13 mouse cellular contexts compared by ENCODE assay signal in the genomic region with DNA sequence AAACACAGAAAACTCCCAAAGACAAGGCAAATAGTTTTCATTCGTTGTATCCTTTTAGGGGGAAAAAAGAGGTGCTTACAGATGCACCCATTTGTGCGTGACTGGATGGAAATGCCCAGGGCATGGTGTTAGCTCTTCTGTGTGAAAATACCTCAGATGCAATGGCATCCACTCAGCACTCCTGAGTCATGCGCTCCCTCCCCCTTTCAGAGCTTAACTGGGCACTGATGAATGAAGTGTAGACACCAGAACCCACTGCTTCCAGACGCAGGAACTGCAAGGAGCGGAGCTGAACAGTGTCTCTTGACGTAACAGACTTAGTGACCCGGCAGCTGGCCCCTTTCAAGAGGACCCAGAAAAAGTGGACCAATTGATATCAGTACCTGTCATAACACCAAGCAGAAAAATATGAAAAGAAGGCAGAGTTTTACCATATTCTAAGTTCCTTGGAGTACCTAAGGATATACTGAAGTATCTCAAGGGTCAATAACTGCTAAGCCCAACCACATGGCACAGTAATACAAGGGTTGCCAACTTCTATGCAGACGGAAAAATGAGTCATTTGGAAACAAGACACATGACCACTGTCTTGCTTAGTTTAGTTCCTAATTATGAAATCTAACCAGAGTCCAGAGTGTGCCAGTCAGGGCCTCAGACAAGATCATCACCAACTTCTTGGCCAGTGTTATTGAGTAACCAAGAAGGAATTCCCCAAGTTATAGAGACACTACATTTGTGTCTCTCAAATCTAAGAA. TPM values are rescaled to one million over a fixed set of nuclear protein-coding genes. Genes with fewer than 3 reads are reported as not detected.
A peak's percentile ranks its signal among the peaks of the same experiment; 100 is the strongest.
DNase-seq lines count a peak whose midpoint lies in the region; ATAC-seq and TF ChIP-seq lines count a peak whose summit lies in the region.
"Had no signal": no experiment of that assay in that cellular context is flagged by ENCODE, and none has a peak within 500 bp of the region (broad histone marks: within the 10 kb centered on the region; RNA-seq: fewer than 3 reads in every experiment).

No protein-coding gene starts in this region.

- no peaks in the 10 kb centered on the region for H3K9me3 ChIP-seq in liver, embryonic 11.5 days (ENCODE audit: control insufficient read depth, low read length)
- H3K9me3 ChIP-seq: forebrain, embryonic 12.5 days; liver, embryonic 13.5 days had no signal

- H3ac ChIP-seq in myocyte (ENCODE audit: control insufficient read depth, insufficient read length), result no peak overlapping the region

- H3K4me2 ChIP-seq in liver, embryonic 11.5 days, result no peak overlapping the region
- peak overlapping the region; percentile 51 for H3K4me2 ChIP-seq in myocyte (ENCODE audit: low read depth)
- H3K4me2 ChIP-seq: forebrain, embryonic 12.5 days; liver, embryonic 13.5 days had no signal

- H3K27ac ChIP-seq in liver, embryonic 11.5 days (ENCODE audit: low read depth, low read length), result no peak overlapping the region
- H3K27ac ChIP-seq: forebrain, embryonic 12.5 days; liver, embryonic 13.5 days had no signal

- no peak overlapping the region for H3K4me3 ChIP-seq in liver, embryonic 11.5 days (ENCODE audit: low read depth, low read length)
- H3K4me3 ChIP-seq in myocyte, result no peak overlapping the region
- H3K4me3 ChIP-seq: forebrain, embryonic 12.5 days; liver, embryonic 13.5 days had no signal

- no peak overlapping the region for H3K9ac ChIP-seq in liver, embryonic 11.5 days (ENCODE audit: low read depth, low read length)
- H3K9ac ChIP-seq: forebrain, embryonic 12.5 days; liver, embryonic 13.5 days had no signal

- DNase-seq in liver, embryonic 11.5 days (ENCODE audit: low spot score), result peak; percentile 26
- DNase-seq in liver (no peak), NIH3T3 (ENCODE audit: low read depth) (peak; percentile 72)
- DNase-seq in gastrocnemius, adult 18-20 months (ENCODE audit: low spot score), result no peak
- DNase-seq in embryo, embryonic 10.5 days (ENCODE audit: low spot score), result no peak
- DNase-seq: cerebellum, adult 11-12 months; gastrocnemius, postnatal 10 days; kidney, postnatal 36 days; liver, embryonic 13.5 days had no signal

- H3K4me1 ChIP-seq in liver, embryonic 11.5 days (replicated peaks; ENCODE audit: control insufficient read depth, insufficient read depth, low read length), result peaks cover 5% of the 10 kb centered on the region; the same call in 1 of the 2 replicates

- no peak for TF ChIP-seq POLR2A in myocyte (IDR thresholded peaks at IDR 0.05; ENCODE audit: insufficient read length, low read depth)

- WGBS in liver, embryonic 11.5 days, result 57% methylated on average over 8 of the region's 8 CpGs

- H3K36me3 ChIP-seq in liver, embryonic 11.5 days (ENCODE audit: control insufficient read depth, insufficient read depth, low read length), result no peaks in the 10 kb centered on the region
- H3K36me3 ChIP-seq in myocyte (ENCODE audit: control insufficient read depth, insufficient read depth), result no peaks in the 10 kb centered on the region
- H3K36me3 ChIP-seq: forebrain, embryonic 12.5 days; liver, embryonic 13.5 days had no signal

- H3K79me2 ChIP-seq in myocyte (ENCODE audit: control insufficient read depth, insufficient read depth), result no peaks in the 10 kb centered on the region

- ATAC-seq in liver, embryonic 11.5 days (replicated peaks; ENCODE audit: low FRiP score), result no peak
- ATAC-seq in granulocyte monocyte progenitor cell, adult 5-6 weeks (replicated peaks; ENCODE audit: poor library complexity, severe bottlenecking), result peak; percentile 68

- no peaks in the 10 kb centered on the region; the same call in 1 of the 2 replicates for H3K27me3 ChIP-seq in liver, embryonic 11.5 days (replicated peaks; ENCODE audit: control insufficient read depth, insufficient read depth, low read length)
- H3K27me3 ChIP-seq in myocyte (ENCODE audit: control insufficient read depth, insufficient read depth, insufficient read length), result no peaks in the 10 kb centered on the region

TF ChIP-seq in myocyte, 11 proteins besides CTCF, POLR2A, EP300 and RAD21:
- TF ChIP-seq USF1 (IDR thresholded peaks at IDR 0.05; ENCODE audit: low read depth), result peak; percentile 73
- no peak for TF ChIP-seq MAX (IDR thresholded peaks at IDR 0.05; ENCODE audit: low read depth)
- no peak for TF ChIP-seq TCF3 (IDR thresholded peaks at IDR 0.05; ENCODE audit: insufficient read length, low read depth)
- TF ChIP-seq MYOD1 (IDR thresholded peaks at IDR 0.05; ENCODE audit: control insufficient read depth in 1 of 3, insufficient read length in 2 of 3, low read depth in 2 of 3), result no peak
- no peak for TF ChIP-seq REST (IDR thresholded peaks at IDR 0.05; ENCODE audit: insufficient read depth, insufficient read length)
- no peak for TF ChIP-seq E2F4 (IDR thresholded peaks at IDR 0.05; ENCODE audit: insufficient read depth)
- TF ChIP-seq POLR2AphosphoS2 (IDR thresholded peaks at IDR 0.05; ENCODE audit: insufficient read length, low read depth), result no peak
- TF ChIP-seq CEBPB (IDR thresholded peaks at IDR 0.05; ENCODE audit: insufficient read depth, poor library complexity, severe bottlenecking), result 0 out of 2 replicates have a peak, but pooled peaks have one; percentile 46
- TF ChIP-seq TCF12 (IDR thresholded peaks at IDR 0.05; ENCODE audit: insufficient read depth, poor library complexity, severe bottlenecking), result no peak
- no peak for TF ChIP-seq SRF (IDR thresholded peaks at IDR 0.05; ENCODE audit: control insufficient read depth, insufficient read length, low read depth)
- TF ChIP-seq MYOG (IDR thresholded peaks at IDR 0.05; ENCODE audit: control insufficient read depth in 1 of 3, insufficient read depth in 1 of 3, insufficient read length in 2 of 3, low read depth in 2 of 3), result no peak

RNA-seq across cellular contexts. Expression of gene Tlr2, which starts 3.4 kb away (rescaled TPM):
- polyA plus RNA-seq in liver, embryonic 11.5 days (2014; fragmentation: Nextera tagmentation; extraction: Ambion mirVana), result 2.5 and 3.3 TPM in 2 replicates
- 11.2 and 13.4 TPM in 2 replicates for total RNA-seq in granulocyte monocyte progenitor cell, adult 5-6 weeks (2014; fragmentation: Nextera tagmentation)
- total RNA-seq in granulocyte monocyte progenitor cell, adult 5-6 weeks (2017), result 7.8 and 14.1 TPM in 2 replicates
- 4.5 TPM for polyA plus RNA-seq in myocyte (2012; fragmentation: generic; extraction: Trizol)
- under 1 TPM; 0.27 to 0.55 TPM for total RNA-seq in gastrocnemius, adult 18-20 months (2021)
- total RNA-seq: MEL had no signal

Comparison
In these comparisons a context has a peak if more than half of its experiments do, and no peak if none do; other contexts are left out.
1. DNase-seq: peak in liver, embryonic 11.5 days (single experiment) and NIH3T3 (single experiment); none in liver (single experiment), gastrocnemius, adult 18-20 months (single experiment) and embryo, embryonic 10.5 days (single experiment).
2. RNA of gene Tlr2, which starts 3.4 kb away (total RNA-seq): 7.8 to 14.1 TPM in granulocyte monocyte progenitor cell, adult 5-6 weeks; 0.27 to 0.55 TPM in gastrocnemius, adult 18-20 months; every median in the first group is over 4 times any median in the second.